Mouse (Mus musculus): Measurements from ENCODE around the gene Dock6.

Gene Dock6

GRCm38 (mm10) chr9:21754516-21755321 lies 97.7 kb downstream of the Dock6 start:
- no peak for TF ChIP-seq GATA4 (IDR thresholded peaks at IDR 0.05; ENCODE audit: insufficient replicate concordance, low read length)

- TF ChIP-seq GATA4 (IDR thresholded peaks at IDR 0.05; ENCODE audit: insufficient replicate concordance, low read length), result no peak
These were observed 98.4 kb downstream of the Dock6 start for GRCm38 (mm10) chr9:21754003-21754402.

GRCm38 (mm10) chr9:21752252-21752792 lies 100.1 kb downstream of the Dock6 start:
- TF ChIP-seq GATA4 (IDR thresholded peaks at IDR 0.05; ENCODE audit: insufficient replicate concordance, low read length), result no peak

GRCm38 (mm10) chr9:21751347-21751746 lies 101.1 kb downstream of the Dock6 start:
- TF ChIP-seq GATA4 (IDR thresholded peaks at IDR 0.05; ENCODE audit: insufficient replicate concordance, low read length), result no peak

GRCm38 (mm10) chr9:21750370-21750769 lies 102.1 kb downstream of the Dock6 start:
- TF ChIP-seq GATA4 (IDR thresholded peaks at IDR 0.05; ENCODE audit: insufficient replicate concordance, low read length), result no peak
